Mouse (Mus musculus) hindbrain, embryonic 13.5 days (tissue): ENCODE results near the gene Rock2. TPM values are rescaled to one million over a fixed set of nuclear protein-coding genes. Genes with fewer than 3 reads are reported as not detected.
"Not testable (repeated sequence)": the region's sequence is repeated elsewhere in the genome, so short reads cannot be mapped to it uniquely, and the experiment has no call there.

ENCODE experiments used
- ATAC-seq: fragments of 200-750 bp; cut with Nextera tagmentation; 2 replicates; pipeline ENCODE4 v1.8.0; 2017; ENCODE audit warnings: moderate TSS enrichment; ENCODE audit not compliant: low FRiP score
- H3K27ac ChIP-seq: fragments of 300-500 bp; sonication (generic); 2 replicates; pipeline ENCODE4 v1.5.1; 2015; ENCODE audit warnings: inconsistent platforms, mild to moderate bottlenecking, moderate library complexity
- H3K27me3 ChIP-seq: fragments of 300-500 bp; sonication (generic); 2 replicates; pipeline ENCODE4 v1.6.1; 2015; ENCODE audit warnings: mild to moderate bottlenecking, inconsistent platforms
- H3K36me3 ChIP-seq: fragments of 300-500 bp; sonication (generic); 2 replicates; pipeline ENCODE4 v1.6.1; 2015; ENCODE audit warnings: mild to moderate bottlenecking, inconsistent platforms
- H3K4me1 ChIP-seq: fragments of 300-500 bp; sonication (generic); replicated peaks from 2 replicates; pipeline ENCODE4 v1.6.1; 2015; ENCODE audit warnings: inconsistent platforms
- H3K4me2 ChIP-seq: fragments of 300-500 bp; sonication (generic); 2 replicates; pipeline ENCODE4 v1.6.1; 2015; ENCODE audit warnings: inconsistent platforms, mild to moderate bottlenecking, moderate library complexity
- H3K4me3 ChIP-seq: fragments of 300-500 bp; sonication (generic); 2 replicates; pipeline ENCODE4 v1.5.1; 2015; ENCODE audit warnings: mild to moderate bottlenecking, inconsistent platforms
- H3K9ac ChIP-seq: fragments of 300-500 bp; sonication (generic); 2 replicates; pipeline ENCODE4 v1.6.1; 2015; ENCODE audit warnings: mild to moderate bottlenecking, inconsistent platforms
- H3K9me3 ChIP-seq: fragments of 300-500 bp; sonication (generic); 2 replicates; pipeline ENCODE4 v1.6.1; 2016; ENCODE audit warnings: inconsistent platforms
- WGBS: fragments of 180-500 bp; shearing (Covaris S2); methylation state at CpG from one replicate; pipeline ENCODE4 v1.1.7; 2015; 5-methylcytosine and 5-hydroxymethylcytosine counted together
- polyA plus RNA-seq: library from polyadenylated mRNA; unstranded; fragments of >200 nt; fragmentation: Nextera tagmentation; extraction: Ambion mirVana; gene quantifications from 2 replicates; pipeline ENCODE4 v1.2.1, GENCODE M21; 2015

Rock2 gene
- polyA plus RNA-seq, 1 experiment from 2014 or later = 15.5 TPM

DNA sequence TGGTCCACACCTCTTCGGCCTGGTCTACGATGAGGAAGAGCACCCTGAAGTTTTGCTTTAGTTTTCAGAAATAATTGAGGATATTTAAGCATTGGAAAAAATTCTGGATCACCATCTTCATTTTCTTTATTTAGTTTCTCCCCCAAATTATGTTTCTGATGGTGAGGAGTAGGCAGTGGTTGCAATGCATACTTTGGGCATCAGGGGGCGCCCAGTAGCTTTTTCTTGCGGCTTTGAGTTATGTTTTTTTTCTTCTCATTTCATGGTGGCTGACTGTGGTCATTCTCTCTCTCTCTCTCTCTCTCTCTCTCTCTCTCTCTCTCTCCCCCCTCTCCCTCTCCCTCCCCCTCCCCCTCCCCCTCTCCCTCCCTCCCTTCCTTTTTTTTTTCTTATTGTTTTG, 123.8 kb downstream of the Rock2 start:
- no peak for ATAC-seq
- Histone ChIP-seq H3K27ac (no peak overlapping the region), H3K9me3 (no peaks in the 10 kb centered on the region), H3K27me3 (no peaks in the 10 kb centered on the region), H3K9ac (no peak overlapping the region), H3K4me2 (no peak overlapping the region), H3K4me3 (no peak overlapping the region), H3K36me3 (no peaks in the 10 kb centered on the region), H3K4me1 (no peaks in the 10 kb centered on the region)
- WGBS = 34% methylated on average over 4 of the region's 4 CpGs

DNA sequence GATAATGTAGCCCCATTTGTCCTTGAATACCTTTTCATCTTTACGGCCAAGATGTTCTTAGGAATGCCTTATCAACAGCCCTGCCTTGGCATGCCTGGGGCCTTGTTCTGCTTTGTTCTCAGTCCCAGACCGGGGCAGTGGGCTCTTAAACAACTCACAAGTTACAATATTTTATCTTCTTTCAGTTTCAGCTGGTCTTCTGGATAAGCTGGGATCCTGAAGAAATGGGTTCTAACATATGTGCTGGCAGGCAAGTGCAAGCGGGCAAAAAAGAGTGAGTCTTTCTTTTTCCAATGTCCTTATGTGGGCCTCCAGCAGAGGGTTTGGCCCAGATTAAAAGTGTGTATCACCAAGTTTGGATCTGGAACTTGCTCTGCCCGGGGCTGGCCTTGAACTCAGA, 126.4 kb downstream of the Rock2 start:
- not testable (repeated sequence) for ATAC-seq, H3K9ac ChIP-seq, H3K4me2 ChIP-seq, H3K36me3 ChIP-seq, H3K27ac ChIP-seq, H3K4me1 ChIP-seq, H3K4me3 ChIP-seq, H3K9me3 ChIP-seq, H3K27me3 ChIP-seq
- WGBS = 94% methylated on average over 4 of the region's 4 CpGs

DNA sequence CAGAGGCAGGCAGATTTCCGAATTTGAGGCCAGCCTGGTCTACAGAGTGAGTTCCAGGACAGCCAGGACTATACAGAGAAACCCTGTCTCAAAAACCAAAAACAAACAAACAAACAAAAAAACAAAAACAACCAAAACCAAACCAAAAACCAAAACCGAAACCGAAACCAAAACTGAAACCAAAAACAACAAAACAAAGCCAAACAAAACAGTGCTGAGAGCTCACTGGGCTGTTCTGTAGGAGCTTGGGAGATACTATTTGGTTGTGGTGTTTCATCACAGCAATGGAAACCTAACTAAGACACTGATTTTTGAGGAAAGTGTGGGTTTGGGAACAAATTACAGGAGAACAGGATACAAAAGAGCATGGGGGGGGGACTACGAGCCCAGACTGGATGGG, 127.5 kb downstream of the Rock2 start:
- Histone ChIP-seq H3K36me3 (no peaks in the 10 kb centered on the region), H3K4me2 (no peak overlapping the region), H3K4me1 (no peaks in the 10 kb centered on the region), H3K9ac (no peak overlapping the region), H3K27ac (no peak overlapping the region), H3K27me3 (no peaks in the 10 kb centered on the region), H3K9me3 (no peaks in the 10 kb centered on the region), H3K4me3 (no peak overlapping the region)
- 81% methylated on average over 4 of the region's 4 CpGs for WGBS
- no peak for ATAC-seq

DNA sequence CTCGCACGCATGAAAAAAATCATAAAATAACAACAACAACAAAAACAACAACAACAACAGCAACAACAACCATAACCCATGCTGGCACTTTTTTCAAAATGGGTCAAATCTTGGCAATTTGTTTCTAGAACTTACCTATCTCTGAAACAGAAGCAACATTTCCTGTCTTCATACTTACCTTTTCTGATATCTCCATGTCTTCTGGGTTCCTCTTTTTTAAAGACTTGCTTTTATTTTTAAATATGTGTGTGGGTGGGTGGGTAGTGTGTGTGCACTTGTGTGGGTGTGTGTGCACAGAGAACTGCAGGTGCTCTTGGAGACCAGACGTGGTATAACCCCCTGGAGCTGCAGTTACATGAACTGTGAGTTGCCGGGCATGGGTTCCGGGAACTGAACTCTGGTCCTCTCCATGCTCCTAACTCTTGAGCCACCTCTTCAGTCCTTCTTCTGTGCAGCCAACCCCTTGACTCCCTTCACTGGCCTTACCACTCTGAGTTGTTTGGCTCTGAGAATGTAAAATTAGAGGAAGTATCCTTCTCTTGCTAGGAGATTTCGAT, 129.9 kb downstream of the Rock2 start:
- WGBS = 91% methylated on average over 6 of the region's 6 CpGs

DNA sequence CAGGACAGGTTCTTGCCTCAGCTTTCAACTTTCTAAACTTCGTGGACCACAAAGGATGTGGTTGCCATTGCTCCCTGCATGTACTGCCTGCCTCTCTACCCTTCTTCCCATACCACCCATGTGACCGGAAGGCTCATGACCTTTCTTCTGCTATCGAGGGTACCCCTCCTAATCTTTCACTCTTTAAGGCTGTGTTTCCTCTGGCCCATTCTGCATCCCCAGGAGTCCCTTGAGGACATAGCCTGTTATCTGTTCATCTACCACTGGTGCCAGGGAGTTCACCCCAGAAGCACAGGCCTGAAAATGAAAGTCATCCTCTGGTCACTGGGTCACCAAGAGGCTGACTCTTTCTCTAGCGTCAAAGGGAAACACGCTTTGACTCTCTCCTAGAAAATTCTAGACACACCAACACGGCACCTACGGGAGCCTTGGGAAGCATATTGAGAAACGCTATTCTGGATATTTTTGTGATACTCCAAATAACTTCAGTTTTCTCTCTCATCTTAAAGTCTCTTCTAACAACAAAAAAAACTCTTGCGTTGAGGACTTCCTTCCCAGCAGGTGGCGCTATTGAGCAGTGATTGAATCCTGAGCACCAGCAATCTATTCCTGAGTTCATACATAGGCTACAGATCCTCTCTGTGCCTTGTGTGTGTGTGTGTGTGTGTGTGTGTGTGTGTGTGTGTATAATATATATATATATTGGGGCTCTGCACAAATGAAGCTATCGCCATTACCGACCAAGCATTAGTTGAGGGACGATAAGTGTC, 138.2 kb downstream of the Rock2 start:
- WGBS = 45% methylated on average over 13 of the region's 13 CpGs
- ATAC-seq = no peak

More for the DNA sequence above, 129.9 kb downstream of the Rock2 start:
- no peaks in the 10 kb centered on the region for H3K36me3 ChIP-seq
- H3K27ac ChIP-seq = no peak overlapping the region
- no peak overlapping the region for H3K4me2 ChIP-seq
- H3K9me3 ChIP-seq = no peaks in the 10 kb centered on the region
- no peak overlapping the region for H3K4me3 ChIP-seq
- no peaks in the 10 kb centered on the region for H3K27me3 ChIP-seq
- H3K4me1 ChIP-seq = no peaks in the 10 kb centered on the region
- ATAC-seq = no peak
- no peak overlapping the region for H3K9ac ChIP-seq

DNA sequence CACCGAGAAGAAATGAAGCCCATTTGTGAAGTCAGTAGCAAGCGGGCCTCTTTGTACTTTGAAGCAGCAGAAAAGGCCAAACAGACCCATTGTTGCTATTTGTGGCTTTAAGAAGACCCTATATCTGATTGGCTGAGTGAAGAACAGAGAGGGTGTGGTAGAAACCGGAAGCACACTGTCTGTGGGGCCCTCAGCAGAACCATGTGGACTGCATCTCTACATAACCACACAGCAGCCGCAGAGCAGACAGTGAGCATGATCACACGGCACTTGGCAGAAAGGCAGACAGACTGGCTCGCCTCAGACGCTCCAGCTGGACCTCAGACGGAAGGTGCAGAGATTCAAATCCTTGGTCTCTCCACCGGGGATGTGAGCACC, 138.8 kb downstream of the Rock2 start:
- Histone ChIP-seq H3K9me3 (no peaks in the 10 kb centered on the region), H3K36me3 (no peaks in the 10 kb centered on the region), H3K27ac (no peak overlapping the region), H3K4me2 (no peak overlapping the region), H3K27me3 (0 out of 2 replicates have a peak, but pooled peaks cover 14% of the 10 kb centered on the region), H3K4me3 (no peak overlapping the region), H3K4me1 (peaks cover 16% of the 10 kb centered on the region), H3K9ac (no peak overlapping the region)
- WGBS = 83% methylated on average over 9 of the region's 9 CpGs
- ATAC-seq = no peak; the same call in 1 of the 2 replicates

More for the DNA sequence above, 138.2 kb downstream of the Rock2 start:
- Histone ChIP-seq H3K4me1 (peaks cover 14% of the 10 kb centered on the region), H3K27me3 (0 out of 2 replicates have a peak, but pooled peaks cover 14% of the 10 kb centered on the region), H3K36me3 (no peaks in the 10 kb centered on the region), H3K4me2 (no peak overlapping the region), H3K9me3 (no peaks in the 10 kb centered on the region), H3K27ac (no peak overlapping the region), H3K4me3 (no peak overlapping the region), H3K9ac (no peak overlapping the region)

DNA sequence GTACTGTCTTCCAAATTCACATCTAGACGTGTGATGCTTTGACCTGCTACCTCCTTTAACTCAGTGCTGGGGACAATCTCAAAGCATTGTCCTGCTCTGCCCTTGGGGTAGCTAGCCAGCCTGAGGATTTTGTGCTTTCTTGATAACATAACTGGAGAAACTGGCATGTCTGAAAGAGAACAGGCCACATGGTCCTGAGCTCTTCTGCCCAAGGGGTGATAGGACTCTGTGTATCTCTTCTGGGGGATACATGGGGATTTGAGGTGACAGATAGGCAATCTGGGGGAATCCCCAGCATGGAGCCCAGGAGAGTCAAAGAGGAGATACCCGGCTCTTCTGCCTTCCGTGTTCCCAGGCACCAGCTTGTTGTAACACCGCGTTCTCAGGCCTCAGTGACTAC, 140.0 kb downstream of the Rock2 start:
- Histone ChIP-seq H3K4me2 (no peak overlapping the region), H3K27me3 (0 out of 2 replicates have a peak, but pooled peaks cover 14% of the 10 kb centered on the region), H3K9me3 (no peaks in the 10 kb centered on the region), H3K27ac (no peak overlapping the region), H3K4me1 (peaks cover 16% of the 10 kb centered on the region), H3K4me3 (no peak overlapping the region), H3K9ac (no peak overlapping the region), H3K36me3 (no peaks in the 10 kb centered on the region)
- WGBS = 84% methylated on average over 5 of the region's 5 CpGs
- ATAC-seq = no peak

DNA sequence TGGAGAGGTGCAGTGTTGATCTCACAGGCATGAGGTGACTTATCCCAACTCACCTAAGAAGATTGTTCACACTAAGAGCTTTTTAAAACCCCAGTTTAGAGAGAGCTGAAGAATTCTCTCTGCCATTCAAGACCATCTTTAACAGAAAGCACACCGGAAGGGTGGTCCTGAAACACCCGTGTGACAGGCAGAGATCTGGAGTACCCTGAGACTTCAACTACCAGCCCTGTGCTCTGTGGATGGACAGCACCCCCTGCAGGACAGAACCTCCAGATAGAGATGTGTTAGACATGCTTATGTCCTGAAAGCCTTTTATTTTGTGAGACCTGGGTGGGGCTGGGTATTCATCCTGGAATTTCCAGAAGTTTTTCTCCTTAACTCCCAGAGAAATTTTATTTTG, 140.4 kb downstream of the Rock2 start:
- Histone ChIP-seq H3K27me3 (0 out of 2 replicates have a peak, but pooled peaks cover 14% of the 10 kb centered on the region), H3K27ac (no peak overlapping the region), H3K4me3 (no peak overlapping the region), H3K4me1 (peaks cover 16% of the 10 kb centered on the region), H3K36me3 (no peaks in the 10 kb centered on the region), H3K9me3 (no peaks in the 10 kb centered on the region), H3K4me2 (no peak overlapping the region), H3K9ac (no peak overlapping the region)
- 64% methylated on average over 2 of the region's 2 CpGs for WGBS
- no peak for ATAC-seq

DNA sequence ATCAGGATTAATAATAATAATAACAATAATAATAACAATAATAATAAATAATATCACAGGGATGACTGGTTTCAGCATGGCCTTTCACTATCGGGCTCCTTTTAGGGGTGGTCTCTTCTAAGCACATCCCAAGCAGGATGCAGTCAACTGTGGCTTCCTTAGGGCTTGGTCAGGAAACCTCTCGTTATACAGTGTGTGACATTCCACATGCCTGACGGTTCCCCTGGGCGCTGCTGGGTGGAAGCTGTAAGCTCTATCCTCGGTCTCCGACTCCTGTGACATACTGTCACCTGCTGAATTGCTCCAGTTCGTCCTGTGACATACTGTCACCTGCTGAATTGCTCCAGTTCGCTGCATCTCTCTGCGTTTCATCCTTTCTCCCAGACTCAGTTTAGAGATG, 141.8 kb downstream of the Rock2 start:
- no peaks in the 10 kb centered on the region for H3K36me3 ChIP-seq
- ATAC-seq = no peak
- peaks cover 16% of the 10 kb centered on the region for H3K4me1 ChIP-seq
- no peaks in the 10 kb centered on the region for H3K9me3 ChIP-seq
- H3K4me2 ChIP-seq = no peak overlapping the region
- H3K27me3 ChIP-seq = 0 out of 2 replicates have a peak, but pooled peaks cover 11% of the 10 kb centered on the region
- H3K27ac ChIP-seq = no peak overlapping the region
- H3K4me3 ChIP-seq = no peak overlapping the region
- no peak overlapping the region for H3K9ac ChIP-seq
- WGBS = 47% methylated on average over 9 of the region's 9 CpGs

DNA sequence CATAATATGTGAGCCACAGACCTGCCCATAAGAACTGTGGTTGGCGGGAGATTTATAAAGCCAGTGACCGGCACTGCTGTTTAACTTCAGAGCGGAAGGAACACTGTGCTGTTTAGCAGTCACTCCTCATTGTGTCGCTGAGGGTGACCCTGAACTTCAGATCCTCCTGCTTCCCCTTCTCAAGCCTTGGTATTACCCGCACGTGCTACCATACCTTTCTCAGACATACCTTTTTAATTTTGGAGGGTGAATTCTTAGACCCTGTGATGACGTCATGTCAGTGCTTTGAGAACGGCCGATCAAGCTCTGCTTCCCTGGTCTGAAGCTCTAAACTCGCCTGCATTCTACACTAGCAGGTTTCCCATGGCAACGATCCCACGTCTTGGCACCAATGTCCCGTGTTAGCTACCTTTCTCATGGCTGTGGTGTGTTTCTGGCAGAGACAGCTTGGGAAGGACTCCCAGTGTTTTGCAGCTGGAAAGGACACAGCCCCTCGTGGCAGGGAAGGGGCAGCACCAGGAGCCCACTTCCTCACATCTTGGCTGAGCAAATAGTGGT, 142.4 kb downstream of the Rock2 start:
- no peak for ATAC-seq
- Histone ChIP-seq H3K27ac (0 out of 2 replicates have a peak overlapping the region, but pooled peaks have one; percentile 23), H3K36me3 (no peaks in the 10 kb centered on the region), H3K4me3 (no peak overlapping the region), H3K9me3 (no peaks in the 10 kb centered on the region), H3K27me3 (0 out of 2 replicates have a peak, but pooled peaks cover 10% of the 10 kb centered on the region), H3K9ac (no peak overlapping the region), H3K4me1 (peaks cover 16% of the 10 kb centered on the region), H3K4me2 (no peak overlapping the region)
- WGBS = 62% methylated on average over 14 of the region's 14 CpGs
